8 mouse cellular contexts compared by ENCODE assay signal in the genomic region with DNA sequence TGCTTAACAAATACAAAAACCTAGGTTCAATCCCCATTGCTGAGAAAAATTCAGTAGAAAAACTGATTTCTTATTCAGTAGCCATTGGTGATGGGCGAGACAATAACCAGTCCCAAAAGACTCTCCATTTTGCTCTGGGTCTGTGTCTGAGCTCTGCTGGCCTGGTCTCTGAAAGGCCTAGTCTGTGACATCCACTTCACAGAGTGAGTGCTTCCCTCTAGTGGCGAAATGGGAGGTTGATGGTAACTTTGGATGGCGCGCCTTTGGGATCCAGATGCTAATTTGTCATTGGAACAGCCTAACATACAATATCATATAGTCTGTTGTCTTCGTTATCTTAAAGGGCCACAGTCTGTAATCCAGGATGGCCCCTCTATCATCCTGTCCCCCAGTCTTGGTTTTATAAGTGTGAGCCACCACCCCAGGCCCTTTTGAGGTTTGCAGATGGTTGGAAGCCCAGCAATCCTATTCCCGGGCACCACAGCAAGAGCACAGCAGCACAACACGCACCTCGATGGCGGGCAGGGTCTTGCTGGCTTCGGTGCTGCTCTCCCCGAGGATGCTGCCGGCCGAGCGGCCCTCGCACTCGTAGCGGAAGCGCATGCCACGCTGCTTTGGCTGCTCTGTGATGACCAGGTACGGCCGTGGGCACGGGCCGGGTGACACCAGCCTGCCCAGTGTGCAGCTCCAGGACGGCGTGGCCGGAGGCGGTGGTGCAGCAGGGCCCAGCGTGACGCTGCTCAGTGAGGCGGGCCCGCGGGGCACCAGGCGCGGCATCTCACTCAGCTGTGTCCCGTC. TPM values are rescaled to one million over a fixed set of nuclear protein-coding genes. Genes with fewer than 3 reads are reported as not detected.
DNase-seq lines count a peak whose midpoint lies in the region; ATAC-seq and TF ChIP-seq lines count a peak whose summit lies in the region.

No protein-coding gene starts in this region.

- H3K4me2 ChIP-seq in embryonic facial prominence, embryonic 11.5 days (ENCODE audit: low read depth, low read length), result peak overlapping the region; percentile 44
- peak overlapping the region; percentile 54 for H3K4me2 ChIP-seq in limb, embryonic 14.5 days (replicated peaks; ENCODE audit: low read depth, low read length, severe bottlenecking)
- peak overlapping the region; percentile 54 for H3K4me2 ChIP-seq in midbrain, embryonic 16.5 days (ENCODE audit: low read length)

- no peaks in the 10 kb centered on the region for H3K4me1 ChIP-seq in embryonic facial prominence, embryonic 11.5 days (ENCODE audit: control insufficient read depth, insufficient read depth, low read length)
- H3K4me1 ChIP-seq in limb, embryonic 14.5 days (ENCODE audit: control insufficient read depth, insufficient read depth, low read length), result 0 out of 2 replicates have a peak, but pooled peaks cover 2% of the 10 kb centered on the region
- H3K4me1 ChIP-seq in midbrain, embryonic 16.5 days (ENCODE audit: control insufficient read depth, insufficient read depth, low read length), result peaks cover 3% of the 10 kb centered on the region; the same call in 1 of the 2 replicates

- no peak overlapping the region for H3K27ac ChIP-seq in embryonic facial prominence, embryonic 11.5 days (replicated peaks; ENCODE audit: low read depth, low read length)
- no peak overlapping the region for H3K27ac ChIP-seq in limb, embryonic 14.5 days (replicated peaks; ENCODE audit: low read depth, low read length)
- H3K27ac ChIP-seq in midbrain, embryonic 16.5 days (ENCODE audit: low read length), result peak overlapping the region; percentile 43

- no peaks in the 10 kb centered on the region for H3K27me3 ChIP-seq in embryonic facial prominence, embryonic 11.5 days (ENCODE audit: control insufficient read depth, insufficient read depth, low read length)
- H3K27me3 ChIP-seq in limb, embryonic 14.5 days (ENCODE audit: control insufficient read depth, insufficient read depth, low read length), result no peaks in the 10 kb centered on the region
- H3K27me3 ChIP-seq in midbrain, embryonic 16.5 days (ENCODE audit: control insufficient read depth, insufficient read depth, low read depth, low read length), result no peaks in the 10 kb centered on the region

- no peaks in the 10 kb centered on the region for H3K36me3 ChIP-seq in embryonic facial prominence, embryonic 11.5 days (replicated peaks; ENCODE audit: control insufficient read depth, insufficient read depth, low read depth, low read length)
- H3K36me3 ChIP-seq in limb, embryonic 14.5 days (ENCODE audit: control insufficient read depth, insufficient read depth, low read length), result 0 out of 2 replicates have a peak, but pooled peaks cover 3% of the 10 kb centered on the region
- no peaks in the 10 kb centered on the region for H3K36me3 ChIP-seq in midbrain, embryonic 16.5 days (ENCODE audit: control insufficient read depth, insufficient read depth, low read length)

- TF ChIP-seq POLR2A in limb, embryonic 14.5 days (IDR thresholded peaks at IDR 0.05; ENCODE audit: borderline replicate concordance, extremely low read depth, insufficient read depth, insufficient read length), result no peak

- peak; percentile 57; the same call in 1 of the 2 replicates for ATAC-seq in embryonic facial prominence, embryonic 11.5 days (replicated peaks; ENCODE audit: insufficient number of reproducible peaks, low FRiP score, low TSS enrichment, low read depth)
- peak; percentile 78 for ATAC-seq in limb, embryonic 14.5 days (ENCODE audit: low FRiP score, low read depth)
- peak; percentile 82 for ATAC-seq in midbrain, embryonic 16.5 days

- peak; percentile 76 to 77 for DNase-seq in B cell, adult 2 months
- DNase-seq in adrenal gland, postnatal 14 days, result peak; percentile 85
- DNase-seq in embryonic facial prominence, embryonic 11.5 days (ENCODE audit: low spot score), result peak; percentile 95
- peak; percentile 54 to 72 for DNase-seq in heart, adult 9 months (ENCODE audit: low spot score in 2 of 2)
- peak; percentile 87 for DNase-seq in kidney, adult 9 months
- peak; percentile 83 for DNase-seq in limb, embryonic 14.5 days (ENCODE audit: low spot score)
- peak; percentile 50 to 64 for DNase-seq in spleen, postnatal 36 days (ENCODE audit: low spot score in 2 of 2)

- peak overlapping the region; percentile 25 for H3K4me3 ChIP-seq in embryonic facial prominence, embryonic 11.5 days (ENCODE audit: low read depth, low read length)
- peak overlapping the region; percentile 28 for H3K4me3 ChIP-seq in limb, embryonic 14.5 days (replicated peaks; ENCODE audit: low read length)
- H3K4me3 ChIP-seq in midbrain, embryonic 16.5 days (ENCODE audit: low read depth, low read length), result peak overlapping the region; percentile 36

- WGBS in embryonic facial prominence, embryonic 11.5 days, result 5% methylated on average over 35 of the region's 35 CpGs
- WGBS in limb, embryonic 14.5 days, result 9% methylated on average over 31 of the region's 35 CpGs
- WGBS in midbrain, embryonic 16.5 days, result 5% methylated on average over 35 of the region's 35 CpGs

- no peaks in the 10 kb centered on the region for H3K9me3 ChIP-seq in embryonic facial prominence, embryonic 11.5 days (replicated peaks; ENCODE audit: control insufficient read depth, low read length)
- no peaks in the 10 kb centered on the region for H3K9me3 ChIP-seq in limb, embryonic 14.5 days (ENCODE audit: control insufficient read depth, low read length)
- H3K9me3 ChIP-seq in midbrain, embryonic 16.5 days (replicated peaks; ENCODE audit: control insufficient read depth, low read length, poor library complexity, severe bottlenecking), result no peaks in the 10 kb centered on the region

- peak overlapping the region; percentile 47 for H3K9ac ChIP-seq in embryonic facial prominence, embryonic 11.5 days (replicated peaks; ENCODE audit: low read length)
- peak overlapping the region; percentile 57 for H3K9ac ChIP-seq in limb, embryonic 14.5 days (ENCODE audit: low read depth, low read length, severe bottlenecking)
- H3K9ac ChIP-seq in midbrain, embryonic 16.5 days (ENCODE audit: low read depth, low read length), result peak overlapping the region; percentile 63

RNA-seq across cellular contexts. Expression of a gene that starts 10.0 kb away (rescaled TPM):
- 19.3 and 26.2 TPM in 2 replicates for total RNA-seq in adrenal gland, postnatal 14 days (2021)
- polyA plus RNA-seq in embryonic facial prominence, embryonic 11.5 days (2014; fragmentation: Nextera tagmentation; extraction: Ambion mirVana), result 3.8 and 4.3 TPM in 2 replicates
- 13.4 and 15.7 TPM in 2 replicates for polyA plus RNA-seq in limb, embryonic 14.5 days (2012; rRNA removed)
- 9.8 and 10.5 TPM in 2 replicates for polyA plus RNA-seq in limb, embryonic 14.5 days (2014; fragmentation: Nextera tagmentation; extraction: Ambion mirVana)
- polyA plus RNA-seq in midbrain, embryonic 16.5 days (2015; fragmentation: Nextera tagmentation; extraction: Ambion mirVana), result 6.1 and 6.5 TPM in 2 replicates

RNA-seq across cellular contexts. Expression of a gene that starts 14.9 kb away (rescaled TPM):
- total RNA-seq in adrenal gland, postnatal 14 days (2021), result 36.9 and 52.2 TPM in 2 replicates
- 36.0 and 37.4 TPM in 2 replicates for polyA plus RNA-seq in embryonic facial prominence, embryonic 11.5 days (2014; fragmentation: Nextera tagmentation; extraction: Ambion mirVana)
- polyA plus RNA-seq in limb, embryonic 14.5 days (2012; rRNA removed), result 174 and 235 TPM in 2 replicates
- polyA plus RNA-seq in limb, embryonic 14.5 days (2014; fragmentation: Nextera tagmentation; extraction: Ambion mirVana), result 46.5 and 57.5 TPM in 2 replicates
- 58.6 TPM in 2 replicates for polyA plus RNA-seq in midbrain, embryonic 16.5 days (2015; fragmentation: Nextera tagmentation; extraction: Ambion mirVana)

RNA-seq across cellular contexts. Expression of a gene that starts 41.8 kb away (rescaled TPM):
- total RNA-seq in adrenal gland, postnatal 14 days (2021), result 59.3 and 65.4 TPM in 2 replicates
- polyA plus RNA-seq in embryonic facial prominence, embryonic 11.5 days (2014; fragmentation: Nextera tagmentation; extraction: Ambion mirVana), result 158 and 167 TPM in 2 replicates
- 70.6 and 75.8 TPM in 2 replicates for polyA plus RNA-seq in limb, embryonic 14.5 days (2012; rRNA removed)
- 171 TPM in 2 replicates for polyA plus RNA-seq in limb, embryonic 14.5 days (2014; fragmentation: Nextera tagmentation; extraction: Ambion mirVana)
- 143 and 145 TPM in 2 replicates for polyA plus RNA-seq in midbrain, embryonic 16.5 days (2015; fragmentation: Nextera tagmentation; extraction: Ambion mirVana)

RNA-seq across cellular contexts. Expression of a gene that starts 42.1 kb away (rescaled TPM):
- total RNA-seq in adrenal gland, postnatal 14 days (2021), result 0.44 and 1.1 TPM in 2 replicates
- polyA plus RNA-seq in embryonic facial prominence, embryonic 11.5 days (2014; fragmentation: Nextera tagmentation; extraction: Ambion mirVana), result 0.22 and 0.31 TPM in 2 replicates
- 2.2 and 2.7 TPM in 2 replicates for polyA plus RNA-seq in limb, embryonic 14.5 days (2012; rRNA removed)
- 0.68 and 1.8 TPM in 2 replicates for polyA plus RNA-seq in limb, embryonic 14.5 days (2014; fragmentation: Nextera tagmentation; extraction: Ambion mirVana)
- 0.11 and 0.14 TPM in 2 replicates for polyA plus RNA-seq in midbrain, embryonic 16.5 days (2015; fragmentation: Nextera tagmentation; extraction: Ambion mirVana)

RNA-seq across cellular contexts. Expression of a gene that starts 45.6 kb away (rescaled TPM):
- 116 and 119 TPM in 2 replicates for total RNA-seq in adrenal gland, postnatal 14 days (2021)
- polyA plus RNA-seq in embryonic facial prominence, embryonic 11.5 days (2014; fragmentation: Nextera tagmentation; extraction: Ambion mirVana), result 92.5 and 94.7 TPM in 2 replicates
- 68.8 and 85.9 TPM in 2 replicates for polyA plus RNA-seq in limb, embryonic 14.5 days (2012; rRNA removed)
- 90.2 and 95.4 TPM in 2 replicates for polyA plus RNA-seq in limb, embryonic 14.5 days (2014; fragmentation: Nextera tagmentation; extraction: Ambion mirVana)
- polyA plus RNA-seq in midbrain, embryonic 16.5 days (2015; fragmentation: Nextera tagmentation; extraction: Ambion mirVana), result 120 and 122 TPM in 2 replicates
